Mouse (Mus musculus): ENCODE results near the gene Carm1.

GRCm38 (mm10) chr9:21576286-21576685 is 29.6 kb downstream of the Carm1 start:
- no peak for TF ChIP-seq CTCF (IDR thresholded peaks at IDR 0.05; ENCODE audit: low read depth, low read length)
- no peak for TF ChIP-seq EP300 (IDR thresholded peaks at IDR 0.05; ENCODE audit: insufficient read depth, low read depth, low read length)

Measured in ES-Bruce4 (cell line).